Mouse (Mus musculus) brain, embryonic 18.5 days (tissue): ENCODE data around the gene Ubald1.

Experiments
- DNase-seq: peaks from one replicate; pipeline ENCODE4 v3.0.0-alpha.2; 2012; ENCODE audit warnings: low read depth, low spot score

Gene Ubald1

DNA sequence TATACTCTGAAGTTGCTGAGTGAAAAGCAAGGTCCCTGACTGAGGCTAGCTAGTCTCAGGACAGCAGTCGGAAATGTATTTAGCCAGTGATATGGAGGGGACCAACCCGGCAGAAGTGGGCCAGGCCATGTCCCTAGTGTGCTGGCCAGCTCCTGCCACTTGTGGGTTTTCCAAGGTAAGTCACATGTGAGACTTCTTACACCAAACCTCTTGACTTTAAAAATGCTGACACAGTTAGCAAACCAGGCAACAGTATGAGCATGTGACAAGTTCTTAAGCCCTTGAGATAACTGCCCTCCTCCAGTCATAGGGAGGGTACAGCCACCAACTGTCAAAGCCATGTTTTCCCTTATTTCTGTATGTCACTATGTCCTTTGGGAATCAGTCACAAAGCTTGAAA lies 8.2 kb downstream of the Ubald1 start:
- DNase-seq: no peak

DNA sequence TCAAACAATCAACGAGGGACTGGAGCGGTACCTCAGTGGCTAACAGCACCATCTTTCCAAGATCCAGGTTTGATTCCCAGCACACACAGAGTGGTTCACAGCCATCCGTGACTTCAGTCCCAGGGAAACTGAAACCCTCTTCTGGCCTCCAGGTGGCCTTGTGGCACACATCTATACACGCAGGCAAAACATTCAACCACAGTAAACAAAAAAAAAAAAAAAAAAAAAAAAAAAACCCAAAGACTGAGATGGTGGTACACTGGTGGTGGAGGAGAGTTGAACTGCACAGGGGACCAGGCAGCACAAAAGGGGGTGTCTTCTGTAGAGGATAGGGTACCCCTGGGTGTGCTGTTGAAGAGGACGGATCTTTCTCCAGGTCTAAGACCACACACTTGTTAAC lies 9.6 kb downstream of the Ubald1 start:
- DNase-seq: no peak

DNA sequence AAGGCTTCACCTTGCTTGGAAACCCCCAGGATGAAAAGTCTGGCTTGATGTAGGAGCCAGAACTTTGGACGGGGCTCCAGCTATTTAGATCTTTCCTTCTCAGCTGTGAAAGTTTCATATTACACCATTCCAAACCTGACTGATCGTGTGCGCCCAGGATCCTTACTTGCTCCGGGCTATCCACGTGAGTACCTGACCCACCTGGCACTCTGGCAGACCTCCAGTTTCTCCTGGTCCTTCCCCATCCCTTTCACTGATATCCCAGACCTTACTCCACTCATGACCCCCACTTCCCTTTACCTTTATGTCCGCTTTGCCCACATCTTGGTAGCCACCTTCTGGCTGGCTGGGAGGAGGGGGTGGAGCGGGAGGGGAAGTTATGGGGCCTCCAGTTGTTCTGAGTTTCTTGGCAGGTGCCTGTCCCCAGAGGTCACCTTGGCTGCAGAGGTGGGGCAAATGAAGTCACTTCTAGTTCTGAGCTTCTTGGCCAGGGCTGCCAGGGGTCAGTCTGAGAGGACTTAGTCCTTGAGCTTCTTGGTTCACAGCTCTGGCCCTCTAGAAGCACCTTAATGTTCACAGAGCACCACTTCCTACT lies 13.9 kb downstream of the Ubald1 start:
- DNase-seq: no peak

DNA sequence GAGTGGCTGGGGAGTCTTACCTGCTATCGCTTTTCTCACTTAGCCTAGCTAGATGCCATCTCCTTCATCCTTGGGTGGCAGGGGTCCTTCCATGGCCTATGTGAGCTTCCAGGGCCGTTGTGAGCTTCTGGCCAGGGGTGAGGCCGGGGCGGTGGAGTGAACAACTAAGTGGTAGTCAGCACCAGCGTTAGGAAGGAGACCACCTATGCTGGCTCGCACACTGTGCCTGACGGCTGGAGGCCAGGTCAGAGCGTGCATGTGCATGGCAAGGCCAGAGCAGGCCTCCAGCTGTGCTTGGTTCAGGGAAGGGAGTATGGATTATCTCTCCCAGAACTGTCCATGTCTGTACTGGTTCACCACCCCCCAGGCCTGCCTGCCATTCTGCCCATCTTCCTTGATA lies 16.4 kb downstream of the Ubald1 start:
- DNase-seq: no peak

DNA sequence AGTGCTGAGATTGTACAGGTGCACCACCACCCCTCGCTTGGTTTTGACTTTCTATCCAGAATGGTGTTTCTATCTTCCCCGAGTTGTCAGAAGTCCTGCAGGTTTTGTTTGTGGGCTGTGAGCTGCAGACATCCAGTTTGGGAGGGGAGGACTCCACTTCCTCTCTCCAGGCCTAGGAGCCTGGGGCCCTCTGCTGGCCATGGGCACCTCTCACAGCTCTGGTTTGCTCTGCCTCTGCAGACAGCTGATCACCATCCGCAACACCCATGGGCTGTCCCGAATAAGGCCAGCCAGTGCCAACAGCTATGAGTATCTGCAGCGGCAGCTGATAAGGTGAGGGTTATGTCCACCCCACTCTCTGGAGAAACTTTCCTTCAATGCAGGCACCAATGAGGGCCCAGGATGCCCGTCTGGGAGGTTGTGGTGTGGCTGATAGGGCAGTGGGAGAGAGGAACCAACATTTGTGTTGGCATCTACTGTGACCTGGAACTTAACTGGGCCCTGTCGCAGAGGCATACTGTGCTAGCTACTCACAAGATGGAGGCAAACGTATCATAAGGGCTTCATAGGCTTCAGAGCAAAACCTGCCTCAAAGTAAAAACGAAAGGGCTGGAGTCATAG lies 17.1 kb downstream of the Ubald1 start:
- DNase-seq: no peak

DNA sequence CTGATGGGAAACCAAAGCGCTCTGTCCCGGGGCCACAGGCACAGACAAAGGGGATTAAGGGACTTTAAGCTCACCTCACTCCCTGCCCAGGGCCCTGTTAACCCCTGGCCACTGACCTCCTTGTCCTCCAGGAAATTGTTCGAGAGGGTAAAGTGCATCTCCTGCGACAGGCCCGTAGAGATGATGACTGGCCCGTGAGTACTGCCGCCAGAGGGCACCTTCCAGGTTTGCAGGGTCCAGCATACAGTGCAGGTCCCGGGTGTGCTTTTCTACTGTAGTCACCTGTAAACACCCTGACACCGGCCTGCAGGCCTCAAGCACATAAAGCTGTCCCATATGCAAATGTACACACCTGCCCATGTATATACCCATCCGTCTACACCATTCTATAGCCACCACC lies 18.7 kb downstream of the Ubald1 start:
- no peak for DNase-seq

DNA sequence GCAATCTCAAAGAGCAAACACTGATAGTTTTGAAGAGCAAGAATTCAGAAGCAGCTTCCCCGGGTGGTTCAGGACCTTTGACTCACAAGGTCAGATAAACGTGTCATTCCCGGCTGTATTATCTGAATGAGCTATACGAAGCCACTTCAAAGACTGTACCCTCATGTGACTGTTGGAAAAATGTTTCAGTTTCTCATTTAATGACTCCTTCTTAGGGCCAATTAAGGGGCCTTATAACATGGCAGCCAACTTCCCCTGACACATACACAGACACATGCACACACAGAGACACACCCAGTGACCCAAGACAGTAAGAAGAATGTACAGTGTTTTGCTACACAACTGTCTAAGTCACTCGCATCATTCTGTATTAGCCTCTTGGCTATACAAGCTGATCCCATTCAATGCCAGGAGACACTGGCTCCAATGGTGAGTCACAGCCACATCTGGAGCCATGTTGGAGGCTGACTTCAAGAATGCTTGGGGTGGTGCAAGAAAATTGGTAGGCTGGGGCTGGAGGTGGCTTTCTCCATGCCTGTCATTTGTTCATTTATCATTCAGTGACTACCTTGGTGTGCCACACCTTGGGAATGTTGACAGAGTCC lies 25.0 kb downstream of the Ubald1 start:
- DNase-seq: no peak

DNA sequence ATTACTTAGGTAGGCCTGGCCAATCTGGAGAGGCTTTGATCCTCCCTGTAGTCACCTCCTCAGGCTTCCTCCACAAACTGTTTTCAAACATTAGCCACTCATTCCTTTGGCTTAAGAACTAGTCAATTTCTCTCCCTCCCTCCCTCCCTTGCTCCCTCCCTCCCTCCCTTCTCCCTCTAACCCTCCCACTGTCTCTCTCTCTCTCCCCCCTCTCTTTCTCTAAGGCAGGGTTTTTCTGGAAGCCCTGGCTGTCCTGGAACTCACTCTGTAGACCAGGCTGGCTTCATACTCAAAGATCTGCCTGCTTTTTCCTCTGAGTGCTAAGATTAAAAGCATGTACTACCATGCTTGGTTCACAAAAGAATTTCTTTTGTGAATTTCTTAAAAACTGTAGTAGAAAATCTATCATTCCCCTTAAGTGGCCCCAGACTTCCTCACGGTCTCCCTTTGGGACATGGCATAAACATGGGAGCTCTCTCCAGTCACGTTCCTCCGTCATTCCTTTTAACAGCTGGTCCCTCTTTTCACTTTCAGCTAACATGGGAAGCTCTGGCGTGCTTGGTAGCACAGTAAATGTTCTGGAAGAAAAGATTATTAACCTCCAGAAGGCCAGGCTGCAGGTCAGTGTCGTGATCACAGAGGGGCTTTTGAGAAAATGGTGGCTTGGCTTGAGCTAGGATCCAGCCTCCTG lies 29.0 kb downstream of the Ubald1 start:
- no peak for DNase-seq

DNA sequence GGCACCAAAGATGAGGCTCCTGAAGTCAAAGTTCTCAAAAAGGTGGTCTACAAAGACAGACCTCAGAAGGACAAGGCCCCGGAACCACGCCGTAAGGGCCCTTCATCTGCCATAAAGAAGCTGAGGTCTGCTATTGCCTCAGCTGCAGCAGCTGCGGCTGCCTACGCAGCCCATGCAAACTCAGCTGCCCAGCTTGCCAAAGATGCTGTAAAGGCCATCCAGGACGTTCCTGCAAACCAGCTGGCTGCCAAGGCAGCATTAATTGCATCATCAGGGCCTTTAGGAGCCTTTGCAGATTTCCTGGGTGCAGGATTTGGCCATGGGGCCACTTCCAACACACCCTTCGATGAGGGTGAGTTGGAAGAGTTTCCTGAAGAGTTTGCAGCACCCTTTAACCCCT lies 29.8 kb downstream of the Ubald1 start:
- no peak for DNase-seq

DNA sequence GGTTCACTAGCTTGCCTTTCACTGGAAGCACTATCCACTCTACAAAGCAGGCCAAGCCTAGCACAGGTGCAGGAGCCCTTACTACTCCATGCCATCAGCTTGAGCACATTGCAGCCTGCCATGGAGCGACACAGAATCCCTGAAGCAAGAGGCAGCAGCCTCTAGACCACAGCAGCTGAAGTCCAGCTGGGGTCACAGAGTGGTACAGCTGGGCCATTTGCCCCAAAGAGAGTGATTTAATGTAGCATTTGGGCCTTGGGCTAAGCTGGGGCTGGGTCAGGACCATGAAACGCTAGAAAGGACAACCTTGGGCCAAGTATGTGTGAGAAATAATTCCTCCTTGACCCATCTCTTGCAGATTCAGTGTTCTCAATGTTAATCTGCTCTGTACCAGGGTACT lies 32.0 kb downstream of the Ubald1 start:
- no peak for DNase-seq

DNA sequence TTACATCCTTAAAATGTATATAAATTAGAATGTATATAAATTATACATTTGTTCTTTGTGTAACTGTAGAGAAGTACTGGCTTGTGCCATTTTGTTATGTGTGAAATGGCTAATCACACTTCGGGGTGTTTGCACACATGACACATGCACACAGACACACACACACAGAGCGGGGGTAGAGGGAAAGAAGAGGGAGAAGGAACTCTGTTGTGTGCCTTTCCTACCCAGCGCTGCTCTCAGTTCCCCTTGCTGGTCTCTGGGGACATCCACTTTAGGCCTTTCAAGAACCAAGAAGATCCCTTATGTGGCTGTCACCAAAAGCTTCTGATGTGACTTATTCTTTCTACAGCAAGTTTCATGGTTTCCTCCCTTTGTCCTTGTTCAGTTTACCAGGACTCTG lies 33.1 kb downstream of the Ubald1 start:
- no peak for DNase-seq

DNA sequence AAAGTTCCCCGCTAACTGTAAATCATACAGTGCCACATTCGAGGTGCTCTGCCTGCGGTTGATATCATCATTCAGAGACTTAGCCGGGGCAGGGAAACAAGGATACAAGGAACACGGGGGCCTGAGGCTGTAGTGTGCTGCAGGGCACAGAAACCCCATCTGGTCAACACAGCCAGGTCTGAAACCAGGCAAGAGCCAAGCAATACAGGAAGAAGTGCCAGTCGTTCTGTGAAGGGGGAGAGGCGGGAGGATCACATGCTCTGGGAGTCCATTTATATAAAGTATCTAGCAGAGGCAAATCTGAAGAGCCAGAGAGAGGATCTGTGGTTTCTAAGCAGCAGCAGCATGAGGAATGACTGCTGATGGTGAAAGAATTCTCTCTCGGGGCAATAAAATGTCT lies 39.9 kb downstream of the Ubald1 start:
- DNase-seq: no peak

DNA sequence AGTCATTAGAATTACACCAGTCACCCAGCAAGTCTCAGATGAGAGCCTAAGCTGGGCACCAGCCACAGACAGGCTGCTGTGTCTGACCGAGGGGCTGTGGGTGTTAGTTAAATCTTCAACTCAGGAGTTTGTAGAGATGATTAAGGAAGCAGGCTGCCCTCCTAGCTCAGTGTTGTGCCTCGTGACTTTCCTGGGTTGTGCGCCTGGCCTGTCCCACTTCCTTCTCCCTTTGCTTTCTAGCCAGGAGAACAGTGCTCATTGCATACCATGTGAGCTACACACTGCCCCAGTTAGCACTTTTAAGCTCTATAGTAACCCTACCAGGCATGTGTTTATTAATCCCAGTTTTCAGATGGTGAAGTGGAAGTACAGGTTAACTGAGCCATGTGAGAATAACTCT lies 40.6 kb downstream of the Ubald1 start:
- DNase-seq: no peak

DNA sequence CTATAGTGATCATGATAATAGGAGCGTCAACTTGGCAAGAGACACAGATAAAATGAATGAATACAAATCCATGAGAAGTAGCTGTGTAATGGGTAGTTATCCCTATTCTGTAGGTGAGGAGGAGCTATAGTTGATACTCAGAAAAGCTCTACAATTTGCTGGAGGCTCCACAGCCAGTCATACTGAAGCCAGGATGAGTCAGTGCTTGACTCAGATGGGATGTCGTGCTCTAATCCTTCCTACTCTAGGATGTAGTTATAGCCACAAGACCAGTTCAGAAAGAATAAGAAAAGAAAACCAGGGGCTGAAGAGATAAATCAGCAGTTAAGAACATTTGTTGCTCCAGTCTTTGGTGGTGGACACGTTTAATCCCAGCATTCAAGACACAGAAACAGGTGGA lies 42.5 kb downstream of the Ubald1 start:
- no peak for DNase-seq

DNA sequence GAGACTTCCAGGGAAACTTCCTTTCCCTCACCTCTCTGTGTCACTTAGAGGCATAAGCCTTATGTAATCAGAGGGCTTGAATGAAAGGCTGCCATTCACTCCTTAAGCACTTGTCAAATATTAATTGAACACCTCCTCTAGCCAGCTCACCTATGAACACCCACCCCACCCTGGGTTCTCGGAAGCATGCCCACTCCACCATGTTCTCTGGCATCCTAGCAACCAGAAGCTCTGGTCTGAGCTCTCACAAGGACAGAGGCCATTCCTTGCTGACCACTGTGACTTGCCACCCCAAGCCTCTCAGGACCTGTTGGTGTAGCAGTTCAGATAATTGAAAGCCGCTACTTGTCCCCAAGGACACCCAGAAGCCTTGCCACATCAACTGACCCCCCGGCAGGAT lies 44.9 kb downstream of the Ubald1 start, which contains the start of gene 4930562C15Rik:
Gene 4930562C15Rik, plus strand, starts transcription at position 226 of the 400 bp plus-strand sequence.
- no peak for DNase-seq

DNA sequence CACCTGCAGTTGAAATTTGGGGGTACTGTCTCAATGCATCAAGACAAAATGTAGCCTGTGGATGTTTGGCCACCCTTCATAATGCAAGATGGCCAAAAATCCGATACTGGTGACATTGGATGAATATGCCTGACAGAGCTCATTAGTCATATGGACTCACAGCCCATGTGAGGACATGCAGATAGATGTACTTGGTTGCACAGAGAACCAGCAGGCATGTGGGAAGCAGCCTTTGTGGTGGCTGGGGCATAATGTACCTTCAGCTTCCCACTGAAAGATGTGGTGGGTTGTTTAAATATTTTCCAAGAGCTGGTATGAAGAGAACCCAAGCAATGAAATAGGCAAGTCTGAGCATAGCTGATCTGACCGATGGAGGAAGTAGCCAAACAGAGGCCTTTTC lies 46.3 kb downstream of the Ubald1 start:
- no peak for DNase-seq

DNA sequence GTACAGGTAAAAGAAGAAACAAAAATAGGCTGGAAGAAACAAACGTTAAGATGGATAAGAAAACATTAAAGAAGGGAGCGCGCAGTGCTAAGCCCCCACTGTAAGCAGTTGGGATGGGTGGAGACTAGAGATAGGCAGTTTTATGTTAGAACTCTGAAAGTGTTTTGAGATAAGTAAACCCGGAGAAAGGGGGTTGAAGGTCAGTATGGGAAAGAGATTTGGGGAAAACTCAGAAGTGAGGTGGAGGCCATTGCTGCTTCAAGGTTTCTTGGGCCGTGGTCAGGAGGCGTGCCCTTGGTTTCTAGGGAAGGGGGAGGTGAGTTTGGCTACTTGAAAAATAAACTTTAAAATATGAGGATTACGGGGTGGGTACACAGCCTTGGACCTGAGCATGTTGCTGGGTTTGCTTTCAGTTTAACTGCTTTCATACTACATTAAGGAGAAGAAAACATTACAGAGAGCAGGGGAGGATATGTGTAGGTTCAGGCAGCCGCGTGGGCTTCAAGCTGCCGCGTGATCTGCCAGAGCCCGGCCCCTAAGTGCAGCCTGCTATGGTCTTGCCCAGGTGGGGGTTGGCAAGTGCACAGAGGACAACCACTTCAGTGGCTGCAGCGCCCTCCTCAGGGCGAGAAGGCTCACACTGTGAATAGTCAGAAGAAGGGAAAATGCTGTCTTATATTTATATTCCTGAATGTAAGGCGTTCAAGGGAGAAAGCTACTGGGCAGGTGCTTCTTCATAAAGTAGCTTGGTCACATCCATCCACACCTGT lies 48.3 kb downstream of the Ubald1 start:
- DNase-seq: no peak

DNA sequence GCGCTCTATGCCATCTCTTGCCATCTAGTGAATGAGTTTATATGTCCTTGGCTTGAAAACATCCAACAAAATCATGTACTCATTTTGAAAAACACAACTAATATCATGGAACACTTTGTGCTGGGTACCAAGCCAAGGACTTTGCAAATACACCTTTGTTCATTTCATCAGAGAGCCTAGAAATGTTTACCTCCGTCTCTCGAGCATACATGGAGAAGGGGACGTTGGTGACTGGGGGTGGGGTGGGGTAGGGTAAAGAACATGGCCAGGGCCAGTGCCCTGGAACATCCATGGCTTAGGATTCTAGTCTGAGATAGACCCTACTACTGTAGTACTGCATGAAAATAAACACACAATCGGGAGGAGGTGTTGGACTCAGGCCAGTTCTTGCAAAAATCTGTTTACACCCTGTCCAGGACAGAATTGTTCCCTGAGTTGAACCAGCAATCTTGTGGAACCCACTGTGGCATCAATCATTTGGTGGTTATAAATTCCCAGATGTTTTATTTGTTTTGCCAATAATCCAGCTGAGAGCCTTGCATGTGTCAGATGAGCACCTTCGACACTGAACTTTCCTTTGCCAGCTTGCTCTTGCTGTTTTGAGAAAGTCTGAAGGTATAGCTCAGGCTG lies 50.7 kb downstream of the Ubald1 start:
- DNase-seq: no peak

DNA sequence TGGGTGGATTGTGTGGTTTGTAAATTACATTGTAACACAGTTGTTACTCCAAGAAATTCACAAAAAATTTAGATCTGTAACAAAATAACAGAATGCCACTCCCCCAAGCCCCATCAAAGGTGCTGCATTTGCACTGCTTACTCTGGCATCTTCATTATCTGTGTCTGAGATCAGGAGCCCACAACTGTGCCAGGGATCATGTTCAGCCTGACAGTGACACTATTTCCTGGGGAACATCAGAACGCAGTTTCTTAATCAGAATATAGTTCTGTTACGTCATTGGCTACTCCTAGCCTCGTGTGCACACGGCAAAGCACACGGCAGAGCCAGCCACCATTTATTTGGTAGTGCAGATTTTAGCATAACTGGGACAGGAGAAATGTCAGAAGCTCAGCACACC lies 52.5 kb downstream of the Ubald1 start:
- no peak for DNase-seq
